Mouse (Mus musculus) urinary bladder, postnatal 10 days (tissue): ENCODE data around the gene Ahcy.
"Not testable (repeated sequence)": the region's sequence is repeated elsewhere in the genome, so short reads cannot be mapped to it uniquely, and the experiment has no call there.

Source experiments
- DNase-seq: peaks from one replicate; pipeline ENCODE4 v3.0.0; 2022; ENCODE audit warnings: low spot score

The Ahcy gene

GRCm38 (mm10) chr2:155074766-155075330 is 551 bp upstream of the Ahcy start:
- no peak for DNase-seq

GRCm38 (mm10) chr2:155073347-155073746 is 950 bp downstream of the Ahcy start:
- DNase-seq, result no peak

- DNase-seq, result no peak
Observed at GRCm38 (mm10) chr2:155072353-155073145, 1.7 kb downstream of the Ahcy start.

- no peak for DNase-seq
Observed at GRCm38 (mm10) chr2:155071027-155071426, 3.3 kb downstream of the Ahcy start.

DNA sequence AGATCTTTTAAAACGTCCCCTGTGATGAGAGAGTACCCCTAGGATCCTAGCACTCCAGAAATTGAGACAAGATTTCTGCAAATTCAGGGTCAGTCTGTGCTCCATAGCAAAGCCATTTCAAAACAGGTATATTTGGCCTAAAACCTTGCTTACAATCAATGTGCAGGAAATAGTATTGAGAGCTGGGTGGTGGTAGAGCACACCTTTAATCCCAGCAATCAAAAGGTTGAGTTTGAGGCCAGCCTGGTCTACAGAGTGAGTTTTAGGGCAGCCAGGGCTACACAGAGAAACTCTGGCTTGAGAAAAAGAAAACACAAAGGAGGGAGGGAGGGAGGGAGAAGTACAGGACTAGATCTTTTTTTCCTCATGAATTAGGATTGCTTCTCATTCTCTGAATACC is 16.9 kb downstream of the Ahcy start:
- DNase-seq, result no peak

DNA sequence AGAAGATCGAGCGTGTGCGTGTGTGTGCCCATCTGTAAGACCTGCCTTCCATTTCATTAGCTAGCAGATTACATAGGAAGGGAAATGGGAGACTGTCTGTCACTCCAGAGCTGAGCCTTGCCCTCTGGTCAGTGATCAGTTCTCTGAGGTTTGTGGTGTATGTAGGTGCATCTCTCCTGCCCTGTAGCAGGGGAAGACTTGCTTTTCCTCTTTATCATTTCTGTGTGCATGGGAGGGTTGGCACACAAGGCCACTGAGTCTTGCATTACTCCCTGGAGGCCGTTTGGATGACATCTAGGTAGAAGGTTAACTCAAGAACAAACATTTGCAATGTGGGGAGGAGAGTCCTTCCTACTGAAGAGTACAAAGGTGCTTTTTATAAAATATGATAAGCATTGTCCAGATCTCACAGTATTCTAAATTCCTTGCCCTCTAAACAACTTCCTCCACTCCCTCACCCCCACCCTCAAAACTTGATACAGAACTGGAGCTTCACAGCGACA is 18.2 kb downstream of the Ahcy start:
- DNase-seq, result no peak

GRCm38 (mm10) chr2:155054672-155055071 is 19.6 kb downstream of the Ahcy start:
- DNase-seq, result no peak

DNA sequence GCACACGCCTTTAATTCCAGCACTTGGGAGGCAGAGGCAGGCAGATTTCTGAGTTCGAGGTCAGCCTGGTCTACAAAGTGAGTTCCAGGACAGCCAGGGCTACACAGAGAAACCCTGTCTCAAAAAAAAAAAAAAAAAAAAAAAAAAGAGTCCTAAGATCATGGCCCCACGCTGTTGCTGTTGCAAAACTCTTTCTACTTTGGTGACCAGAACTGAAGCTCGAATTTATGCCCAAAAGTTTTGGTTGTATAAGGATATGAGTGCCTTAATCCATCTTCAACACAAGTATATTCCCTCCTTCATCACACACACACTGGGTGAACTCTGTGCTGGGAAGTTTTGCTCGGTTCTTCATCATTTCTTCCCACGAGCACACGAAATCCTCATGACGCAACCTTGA is 20.8 kb downstream of the Ahcy start:
- DNase-seq, result not testable (repeated sequence)

- no peak for DNase-seq
Observed at GRCm38 (mm10) chr2:155052681-155053080, 21.6 kb downstream of the Ahcy start.

- DNase-seq, result no peak
Observed at GRCm38 (mm10) chr2:155051622-155052351, 22.5 kb downstream of the Ahcy start.

DNA sequence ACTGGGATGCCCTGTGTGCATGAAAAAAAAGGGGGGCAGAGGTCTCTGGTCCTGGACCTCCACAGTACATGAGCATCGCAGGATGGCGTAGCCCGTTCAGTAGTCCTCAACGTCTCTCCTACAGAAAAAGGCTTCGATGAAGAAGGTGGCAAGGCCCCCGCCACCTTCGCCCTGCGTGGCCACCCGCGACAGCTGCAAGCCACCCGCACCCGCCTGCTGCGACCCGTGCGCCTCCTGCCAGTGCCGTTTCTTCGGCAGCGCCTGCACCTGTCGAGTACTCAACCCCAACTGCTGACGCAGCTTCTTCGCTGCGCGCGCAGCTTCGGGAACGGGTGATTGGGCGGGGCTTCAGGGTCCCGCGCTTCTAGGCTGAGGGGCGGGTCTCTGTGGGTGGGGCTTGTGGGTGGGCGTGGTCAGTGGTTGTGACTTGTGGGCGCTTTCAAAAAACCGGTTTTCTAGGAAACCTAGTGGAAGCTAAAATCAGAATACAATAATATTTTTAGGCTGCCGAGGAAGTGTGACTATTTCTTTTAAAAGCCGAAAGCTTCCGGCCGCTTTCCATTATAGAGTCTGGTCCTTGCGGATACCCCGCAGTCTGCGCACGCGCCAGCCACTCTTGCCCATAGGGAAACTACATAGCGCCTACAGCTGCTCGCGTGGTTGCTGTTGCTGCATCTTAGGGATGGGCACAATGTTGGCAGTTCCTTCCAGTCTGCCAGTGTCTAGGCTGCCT is 23.6 kb downstream of the Ahcy start:
- peak; percentile 87 for DNase-seq

GRCm38 (mm10) chr2:155050108-155050503 is 24.2 kb downstream of the Ahcy start:
- DNase-seq, result no peak

DNA sequence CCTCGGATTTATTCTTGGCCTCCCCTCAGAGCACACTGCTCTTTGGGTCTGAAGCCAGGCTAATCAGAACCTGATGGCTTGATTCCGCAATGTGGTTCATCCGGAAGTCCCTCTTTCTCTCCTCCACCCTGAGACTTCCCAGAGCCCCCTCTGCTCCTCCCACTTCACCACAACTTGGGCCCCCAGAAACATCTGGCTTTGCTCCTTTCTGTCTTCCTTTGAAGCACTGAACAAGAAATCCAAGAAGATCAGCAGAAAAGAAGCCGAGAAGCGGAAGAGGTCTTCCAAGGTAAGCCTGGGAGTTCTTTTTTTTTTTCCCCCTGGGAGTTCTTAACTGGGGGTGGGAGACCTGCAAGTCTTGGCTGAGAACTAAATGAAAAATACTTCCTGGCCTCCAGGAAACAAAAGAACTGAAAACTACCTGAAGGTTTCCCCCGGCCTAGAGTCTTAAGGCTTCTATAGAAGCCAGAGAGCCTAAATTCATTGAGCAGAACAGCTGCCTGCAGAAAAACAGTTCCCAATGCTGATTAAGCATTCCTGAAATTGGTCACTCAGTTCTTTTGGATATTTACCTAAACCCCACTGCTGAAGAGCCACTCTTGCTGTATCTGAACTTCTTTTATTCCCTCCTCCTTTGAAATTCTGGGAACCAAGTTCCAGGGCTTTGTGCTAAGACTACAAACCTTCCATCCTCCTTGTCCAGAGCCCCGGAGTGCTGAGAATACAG is 26.7 kb downstream of the Ahcy start:
- no peak for DNase-seq

GRCm38 (mm10) chr2:155046803-155047202 is 27.5 kb downstream of the Ahcy start:
- DNase-seq, result no peak

DNA sequence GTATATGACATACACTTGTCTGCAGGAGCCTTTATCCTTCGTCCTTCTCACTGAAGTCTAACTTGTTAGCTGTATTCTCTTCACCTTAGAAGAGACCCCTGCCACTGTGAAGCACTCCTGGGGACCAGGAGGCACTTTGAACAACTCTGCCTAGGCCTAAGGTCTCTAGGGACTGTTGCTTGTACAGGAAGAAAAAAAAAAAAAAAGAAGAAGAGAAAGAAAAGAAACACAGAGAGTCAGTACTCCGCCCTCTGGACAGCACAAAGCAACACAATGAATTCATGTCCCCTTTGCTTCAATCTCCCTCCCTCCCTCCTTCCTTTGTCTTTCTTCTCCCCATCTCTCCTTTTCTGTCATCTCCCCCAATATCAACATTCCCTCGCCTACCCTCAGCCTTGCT is 29.2 kb downstream of the Ahcy start:
- no peak for DNase-seq

GRCm38 (mm10) chr2:155044542-155044941 is 29.8 kb downstream of the Ahcy start:
- DNase-seq, result no peak

- no peak for DNase-seq
Observed at GRCm38 (mm10) chr2:155039956-155040355, 34.3 kb downstream of the Ahcy start.

DNA sequence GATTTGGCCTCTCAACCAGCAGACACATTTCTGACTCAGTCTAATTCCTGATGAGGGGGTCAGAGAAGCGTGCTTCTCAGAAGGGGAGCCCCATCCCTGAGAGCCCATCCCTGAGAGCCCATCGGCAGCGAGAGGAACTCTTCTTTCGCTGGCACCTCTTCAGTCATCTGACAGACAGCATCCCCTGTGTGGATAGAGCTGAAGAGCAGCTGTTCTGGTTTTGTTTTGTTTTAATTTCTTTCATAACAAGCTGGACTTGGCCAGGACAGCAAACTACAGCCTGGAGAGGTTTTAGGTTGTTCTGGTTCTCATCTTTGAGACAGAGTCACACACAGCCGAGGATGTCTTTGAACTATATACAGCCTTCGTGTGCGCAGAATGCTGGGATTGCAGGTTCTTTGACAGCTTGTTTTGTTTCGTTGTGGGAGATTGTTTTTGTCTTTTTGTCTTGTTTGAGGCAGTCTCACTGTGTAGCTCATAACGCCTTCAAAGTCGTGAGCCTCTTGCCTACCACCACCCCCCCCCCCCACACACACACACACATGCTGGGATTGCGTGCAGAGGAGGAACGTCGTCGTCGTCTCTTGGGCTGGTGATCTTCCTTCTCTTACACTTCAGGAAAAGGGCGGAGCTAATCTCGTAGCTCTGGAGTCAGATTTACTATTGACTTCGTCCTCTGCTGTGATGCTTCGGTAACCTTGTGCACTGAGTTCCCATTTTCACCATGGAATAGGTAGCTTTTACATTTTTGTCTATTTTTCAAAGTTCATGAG is 41.2 kb downstream of the Ahcy start:
- no peak for DNase-seq

GRCm38 (mm10) chr2:155030831-155031230 is 43.5 kb downstream of the Ahcy start:
- DNase-seq, result no peak

DNA sequence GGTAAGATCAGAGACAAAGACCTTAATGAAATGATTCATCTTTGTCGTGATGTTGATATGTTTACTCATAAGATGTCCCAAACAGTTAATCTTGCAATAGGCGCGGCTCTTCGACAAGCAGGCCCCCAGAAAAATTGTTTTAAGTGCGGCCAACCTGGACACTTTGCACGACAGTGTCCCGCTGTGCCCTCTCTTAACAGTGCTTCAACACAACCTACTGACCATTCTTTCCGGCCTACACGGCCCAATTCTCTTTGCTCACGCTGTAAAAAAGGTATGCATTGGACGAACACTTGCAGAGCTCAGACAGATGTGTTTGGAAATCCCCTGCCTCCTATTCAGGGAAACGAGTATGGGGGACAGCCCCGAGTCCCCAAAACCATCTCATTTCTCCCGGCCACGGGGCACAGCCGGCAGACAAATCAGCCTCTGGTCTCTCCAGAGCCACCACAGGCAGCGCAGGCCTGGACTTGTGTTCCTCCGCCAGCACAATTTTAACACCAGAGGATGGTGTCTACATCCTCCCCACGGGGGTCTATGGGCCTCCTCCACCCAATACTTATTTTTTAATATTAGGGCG is 54.0 kb downstream of the Ahcy start:
- DNase-seq, result not testable (repeated sequence)
